Mouse (Mus musculus) limb, embryonic 14.5 days (tissue): ENCODE results near the gene Shisa8. TPM values are rescaled to one million over a fixed set of nuclear protein-coding genes. Genes with fewer than 3 reads are reported as not detected.

ENCODE experiments used
- ATAC-seq: fragments of 200-750 bp; cut with Nextera tagmentation; 2 replicates; pipeline ENCODE4 v1.8.0; 2017; ENCODE audit warnings: low read depth, moderate number of reproducible peaks, moderate TSS enrichment; ENCODE audit not compliant: low FRiP score
- DNase-seq: peaks from one replicate; pipeline ENCODE4 v3.0.0-alpha.2; 2015; ENCODE audit warnings: low spot score
- H3K27ac ChIP-seq: fragments of 300-500 bp; sonication (generic); replicated peaks from 2 replicates; pipeline ENCODE4 v1.5.1; 2014; ENCODE audit warnings: low read depth, mild to moderate bottlenecking, low read length, moderate library complexity, mixed read lengths
- H3K27me3 ChIP-seq: fragments of 300-500 bp; sonication (generic); 2 replicates; pipeline ENCODE4 v1.6.1; 2014; ENCODE audit warnings: low read length, mixed read lengths; ENCODE audit not compliant: control insufficient read depth, insufficient read depth
- H3K36me3 ChIP-seq: fragments of 300-500 bp; sonication (generic); 2 replicates; pipeline ENCODE4 v1.6.1; 2014; ENCODE audit warnings: mild to moderate bottlenecking, low read length, moderate library complexity, mixed read lengths; ENCODE audit not compliant: control insufficient read depth, insufficient read depth
- H3K4me1 ChIP-seq: fragments of 300-500 bp; sonication (generic); 2 replicates; pipeline ENCODE4 v1.6.1; 2014; ENCODE audit warnings: antibody characterized with exemption, low read length, mixed read lengths; ENCODE audit not compliant: control insufficient read depth, insufficient read depth
- H3K4me2 ChIP-seq: fragments of 300-500 bp; sonication (generic); replicated peaks from 2 replicates; pipeline ENCODE4 v1.6.1; 2014; ENCODE audit warnings: low read depth, mild to moderate bottlenecking, low read length, moderate library complexity; ENCODE audit not compliant: severe bottlenecking
- H3K4me3 ChIP-seq: fragments of 300-500 bp; sonication (generic); replicated peaks from 2 replicates; pipeline ENCODE4 v1.5.1; 2014; ENCODE audit warnings: low read length
- H3K9ac ChIP-seq: fragments of 300-500 bp; sonication (generic); 2 replicates; pipeline ENCODE4 v1.6.1; 2014; ENCODE audit warnings: mild to moderate bottlenecking, low read depth, low read length, moderate library complexity; ENCODE audit not compliant: severe bottlenecking
- H3K9me3 ChIP-seq: fragments of 300-500 bp; sonication (generic); 2 replicates; pipeline ENCODE4 v1.6.1; 2016; ENCODE audit warnings: low read length; ENCODE audit not compliant: control insufficient read depth
- POLR2A ChIP-seq: fragments of 200-500 bp; IDR thresholded peaks from 2 replicates; pipeline ENCODE4 v1.8.0; 2012; ENCODE audit warnings: inconsistent platforms, mild to moderate bottlenecking, moderate library complexity, borderline replicate concordance; ENCODE audit not compliant: insufficient read depth, insufficient read length; ENCODE audit errors: extremely low read depth
- WGBS: fragments of 180-500 bp; shearing (Covaris S2); extraction: QIAGEN DNeasy Blood & Tissue Kit; methylation state at CpG from one replicate; pipeline ENCODE4 v1.1.7; 2014; 5-methylcytosine and 5-hydroxymethylcytosine counted together
- polyA plus RNA-seq, 2 experiments: library from polyadenylated mRNA; depleted of rRNA in 1 of 2; stranded (reverse) in 1 of 2; unstranded in 1 of 2; fragments of >200 nt; fragmentation: Nextera tagmentation in 1 of 2; extraction: Ambion mirVana in 1 of 2; gene quantifications; 2 replicates each; pipeline versions ENCODE4 v1.2.1 to v1.2.3; 2012 to 2014

Shisa8 gene
- polyA plus RNA-seq, 2 experiments = 0.41 to 1.1 TPM

DNA sequence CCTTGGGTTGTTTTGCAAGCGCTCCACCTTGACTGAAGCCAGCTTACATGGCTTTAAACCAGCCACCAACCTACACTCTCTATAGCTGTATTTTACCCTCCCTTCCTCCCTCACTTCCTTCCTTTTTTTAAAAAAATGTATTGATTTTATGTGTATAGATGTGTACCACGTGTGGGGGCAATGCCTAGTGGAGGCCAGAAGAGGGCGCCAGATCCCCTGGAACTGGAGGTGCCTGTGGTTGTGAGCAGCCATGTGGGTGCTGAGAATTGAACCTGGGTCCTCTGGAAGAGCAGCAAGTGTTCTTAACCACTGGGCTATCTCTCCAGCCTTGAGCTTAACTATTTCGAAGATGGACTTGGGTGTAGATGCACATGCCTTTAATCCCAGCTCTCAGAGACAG, 30.3 kb downstream of the Shisa8 start:
- TF ChIP-seq POLR2A = no peak
- DNase-seq (no peak), ATAC-seq (no peak)
- H3K27ac ChIP-seq = no peak overlapping the region
- no peak overlapping the region for H3K4me3 ChIP-seq
- H3K4me2 ChIP-seq = no peak overlapping the region
- no peaks in the 10 kb centered on the region for H3K4me1 ChIP-seq
- H3K9ac ChIP-seq = no peak overlapping the region
- 95% methylated on average over 4 of the region's 4 CpGs for WGBS
- no peaks in the 10 kb centered on the region for H3K9me3 ChIP-seq
- H3K27me3 ChIP-seq = no peaks in the 10 kb centered on the region
- H3K36me3 ChIP-seq = peaks cover 100% of the 10 kb centered on the region

DNA sequence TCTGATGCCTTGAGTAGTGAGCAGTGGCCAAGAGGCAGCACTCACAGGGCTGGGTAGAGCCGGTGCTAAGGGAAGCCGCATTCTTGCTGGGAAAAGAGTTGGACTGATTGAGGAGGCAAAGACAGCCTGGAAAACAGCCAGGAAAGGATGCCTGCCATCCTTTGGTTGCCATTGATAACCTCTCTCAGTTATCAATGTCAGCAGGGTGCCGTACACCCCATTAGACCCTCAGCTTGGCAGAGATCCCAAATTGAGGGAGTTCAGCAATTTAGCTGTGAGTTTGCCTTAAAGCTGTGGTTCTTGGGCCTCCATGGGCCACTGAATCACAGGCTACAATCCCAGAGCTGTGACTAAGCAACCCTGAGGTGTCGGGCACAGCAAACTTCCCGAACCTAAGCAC, 31.5 kb downstream of the Shisa8 start:
- TF ChIP-seq POLR2A = no peak
- no peak overlapping the region for H3K27ac ChIP-seq
- ATAC-seq (no peak), DNase-seq (no peak)
- no peaks in the 10 kb centered on the region for H3K27me3 ChIP-seq
- H3K4me3 ChIP-seq = no peak overlapping the region
- WGBS = 91% methylated on average over 5 of the region's 5 CpGs
- H3K36me3 ChIP-seq = peaks cover 100% of the 10 kb centered on the region
- no peak overlapping the region for H3K4me2 ChIP-seq
- H3K9ac ChIP-seq = no peak overlapping the region
- H3K9me3 ChIP-seq = no peaks in the 10 kb centered on the region
- no peaks in the 10 kb centered on the region for H3K4me1 ChIP-seq

DNA sequence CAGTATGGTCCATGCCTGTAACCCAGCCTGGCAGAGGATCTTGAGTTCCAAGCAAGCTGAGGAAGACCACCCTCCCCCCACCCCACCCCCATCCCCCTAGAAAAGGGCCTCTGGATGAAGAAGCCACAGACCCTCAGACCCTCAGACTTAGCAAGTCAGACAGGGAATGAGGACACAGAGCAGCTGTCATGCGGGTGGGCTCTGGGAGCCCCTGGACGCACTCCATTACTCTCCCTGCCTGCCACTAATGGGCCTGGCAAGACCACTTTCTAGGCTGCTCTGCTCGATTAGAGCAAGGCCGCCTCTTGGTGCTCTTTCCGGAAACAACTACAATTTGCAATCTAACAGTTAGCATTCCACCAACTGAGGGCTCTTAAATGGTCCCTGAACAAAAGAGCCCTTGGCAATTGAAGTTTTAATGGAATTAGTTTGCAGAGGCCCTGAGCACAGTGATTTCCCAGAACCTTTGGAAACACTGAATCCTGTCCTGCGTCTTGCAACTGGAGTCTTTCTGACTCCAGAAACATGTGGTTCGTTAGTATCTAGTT, 34.8 kb downstream of the Shisa8 start:
- H3K9ac ChIP-seq = no peak overlapping the region
- H3K9me3 ChIP-seq = no peaks in the 10 kb centered on the region
- DNase-seq = no peak
- WGBS = 81% methylated on average over 7 of the region's 7 CpGs
- no peak for ATAC-seq
- no peak overlapping the region for H3K4me2 ChIP-seq
- no peak for TF ChIP-seq POLR2A
- H3K27ac ChIP-seq = no peak overlapping the region
- no peaks in the 10 kb centered on the region for H3K4me1 ChIP-seq
- H3K36me3 ChIP-seq = peaks cover 97% of the 10 kb centered on the region
- no peaks in the 10 kb centered on the region for H3K27me3 ChIP-seq
- no peak overlapping the region for H3K4me3 ChIP-seq

DNA sequence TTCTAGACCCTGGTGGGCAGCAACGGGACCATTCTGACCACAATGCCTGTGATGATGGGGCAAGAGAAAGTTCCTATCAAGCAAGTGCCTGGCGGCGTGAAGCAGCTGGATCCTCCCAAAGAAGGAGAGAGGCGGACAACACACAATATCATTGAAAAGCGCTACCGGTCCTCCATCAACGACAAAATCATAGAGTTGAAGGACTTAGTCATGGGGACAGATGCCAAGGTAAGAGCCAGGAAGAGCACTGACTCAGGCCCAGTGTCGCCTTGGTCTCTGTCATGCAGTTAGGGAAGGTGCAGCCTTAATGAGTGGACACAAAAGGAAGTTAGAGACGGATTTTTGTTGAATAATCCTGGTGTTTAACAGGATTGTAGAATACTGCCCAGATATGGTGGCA, 37.5 kb downstream of the Shisa8 start:
- no peaks in the 10 kb centered on the region for H3K4me1 ChIP-seq
- H3K36me3 ChIP-seq = peaks cover 96% of the 10 kb centered on the region
- no peak overlapping the region for H3K4me2 ChIP-seq
- 94% methylated on average over 9 of the region's 9 CpGs for WGBS
- H3K4me3 ChIP-seq = no peak overlapping the region
- TF ChIP-seq POLR2A = no peak
- ATAC-seq = no peak
- H3K27me3 ChIP-seq = no peaks in the 10 kb centered on the region
- no peak overlapping the region for H3K9ac ChIP-seq
- H3K27ac ChIP-seq = no peak overlapping the region
- no peaks in the 10 kb centered on the region for H3K9me3 ChIP-seq
- DNase-seq = no peak

DNA sequence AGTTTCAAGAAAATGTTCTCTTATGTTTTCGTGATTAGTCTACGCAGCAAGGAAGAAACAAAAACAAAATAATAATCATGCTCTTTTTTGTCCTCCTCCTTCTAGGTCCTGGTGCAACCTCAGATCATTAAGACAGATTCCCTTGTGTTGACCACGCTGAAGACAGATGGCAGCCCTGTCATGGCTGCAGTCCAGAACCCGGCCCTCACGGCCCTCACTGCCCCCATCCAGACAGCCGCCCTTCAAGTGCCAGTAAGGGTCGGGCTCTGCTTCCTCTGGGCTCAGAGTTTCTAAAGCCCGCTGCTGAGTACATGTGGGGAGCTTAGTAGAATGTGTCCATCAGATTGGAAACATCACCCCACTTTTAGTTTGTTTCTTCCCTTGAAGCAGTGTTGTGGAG, 40.0 kb downstream of the Shisa8 start:
- no peak for ATAC-seq
- whole genome bisulfite sequencing = 85% methylated on average over 8 of the region's 8 CpGs
- Histone ChIP-seq H3K9me3 (no peaks in the 10 kb centered on the region), H3K4me2 (no peak overlapping the region), H3K4me1 (no peaks in the 10 kb centered on the region), H3K27me3 (no peaks in the 10 kb centered on the region), H3K27ac (no peak overlapping the region), H3K9ac (no peak overlapping the region), H3K4me3 (no peak overlapping the region), H3K36me3 (peaks cover 76% of the 10 kb centered on the region)
- DNase-seq = no peak
- no peak for TF ChIP-seq POLR2A
